8 mouse cellular contexts compared by ENCODE assay signal in the genomic region with DNA sequence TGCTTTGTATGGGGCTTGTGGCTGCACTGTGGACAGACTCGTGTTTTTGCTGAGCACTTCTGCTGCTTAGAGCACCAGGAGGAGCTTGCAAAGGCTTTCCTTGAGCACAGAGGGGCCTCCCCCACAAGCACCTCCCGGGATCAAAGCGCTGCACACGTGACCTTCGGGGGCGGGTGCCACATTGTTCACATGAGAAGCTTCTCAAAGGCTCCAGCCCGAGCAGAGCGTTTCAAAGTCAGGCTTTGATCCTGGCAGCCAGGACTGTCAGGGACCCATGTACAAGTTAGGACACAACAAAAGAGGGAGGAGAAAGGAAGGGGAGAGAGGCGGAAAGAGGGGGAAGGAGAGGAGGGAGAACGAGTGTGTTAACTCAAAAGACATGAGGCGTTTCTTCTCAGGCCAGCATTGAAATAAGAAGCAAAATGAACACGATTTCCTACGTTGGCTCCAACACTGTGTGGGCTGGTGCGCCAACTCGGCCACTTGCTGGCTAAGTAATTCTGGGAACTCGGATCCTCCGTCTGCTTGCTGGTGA. TPM values are rescaled to one million over a fixed set of nuclear protein-coding genes. Genes with fewer than 3 reads are reported as not detected.
DNase-seq lines count a peak whose midpoint lies in the region; ATAC-seq and TF ChIP-seq lines count a peak whose summit lies in the region.

No protein-coding gene starts in this region.

- TF ChIP-seq CTCF in spleen, adult 2 months (IDR thresholded peaks at IDR 0.05; ENCODE audit: extremely low read depth, insufficient read depth, insufficient read length, insufficient replicate concordance) = no peak

- H3K27me3 ChIP-seq in spleen, adult 2 months (ENCODE audit: control insufficient read depth, insufficient read depth, low read length) = no peaks in the 10 kb centered on the region
- H3K27me3 ChIP-seq in embryonic facial prominence, embryonic 13.5 days = no peaks in the 10 kb centered on the region
- no peaks in the 10 kb centered on the region for H3K27me3 ChIP-seq in heart, embryonic 16.5 days (ENCODE audit: control insufficient read depth, insufficient read depth, low read length)
- H3K27me3 ChIP-seq in liver, embryonic 13.5 days = no peaks in the 10 kb centered on the region
- no peaks in the 10 kb centered on the region for H3K27me3 ChIP-seq in neural tube, embryonic 15.5 days (replicated peaks)

- DNase-seq in spleen, adult 2 months (ENCODE audit: low read depth in 1 of 2, low spot score in 2 of 2) = peak; percentile 5 to 25
- DNase-seq in spleen, adult 18-20 months = no peak
- peak; percentile 24 to 27 for DNase-seq in kidney, postnatal 36 days
- DNase-seq in liver, embryonic 13.5 days = no peak
- peak; percentile 89 for DNase-seq in thymus, postnatal 25 days

- peak overlapping the region; percentile 53 for H3K4me2 ChIP-seq in embryonic facial prominence, embryonic 13.5 days
- H3K4me2 ChIP-seq in heart, embryonic 16.5 days (ENCODE audit: low read depth, low read length) = peak overlapping the region; percentile 62
- H3K4me2 ChIP-seq in liver, embryonic 13.5 days = peak overlapping the region; percentile 24; the same call in 1 of the 2 replicates
- H3K4me2 ChIP-seq in neural tube, embryonic 15.5 days = peak overlapping the region; percentile 44

- H3K4me1 ChIP-seq in spleen, adult 2 months (ENCODE audit: control insufficient read depth, insufficient read depth, insufficient read length) = no peaks in the 10 kb centered on the region; the same call in 1 of the 2 replicates
- H3K4me1 ChIP-seq in embryonic facial prominence, embryonic 13.5 days = peaks cover 31% of the 10 kb centered on the region
- H3K4me1 ChIP-seq in heart, embryonic 16.5 days (ENCODE audit: control insufficient read depth, insufficient read depth, low read length) = peaks cover 11% of the 10 kb centered on the region
- H3K4me1 ChIP-seq in liver, embryonic 13.5 days (replicated peaks) = no peaks in the 10 kb centered on the region
- H3K4me1 ChIP-seq in neural tube, embryonic 15.5 days = peaks cover 9% of the 10 kb centered on the region

- peak overlapping the region; percentile 57; the same call in 1 of the 2 replicates for H3K9ac ChIP-seq in embryonic facial prominence, embryonic 13.5 days
- peak overlapping the region; percentile 15 for H3K9ac ChIP-seq in heart, embryonic 16.5 days (ENCODE audit: low read length)
- no peak overlapping the region for H3K9ac ChIP-seq in liver, embryonic 13.5 days
- no peak overlapping the region for H3K9ac ChIP-seq in neural tube, embryonic 15.5 days (replicated peaks)

- H3K9me3 ChIP-seq in embryonic facial prominence, embryonic 13.5 days = no peaks in the 10 kb centered on the region
- H3K9me3 ChIP-seq in heart, embryonic 16.5 days (replicated peaks; ENCODE audit: control insufficient read depth, low read length) = no peaks in the 10 kb centered on the region
- H3K9me3 ChIP-seq in liver, embryonic 13.5 days (replicated peaks) = no peaks in the 10 kb centered on the region
- H3K9me3 ChIP-seq in neural tube, embryonic 15.5 days (replicated peaks) = no peaks in the 10 kb centered on the region

- 19% methylated on average over 17 of the region's 17 CpGs for WGBS in spleen, adult 2 months
- WGBS in embryonic facial prominence, embryonic 13.5 days = 2% methylated on average over 17 of the region's 17 CpGs
- 2% methylated on average over 17 of the region's 17 CpGs for WGBS in heart, embryonic 16.5 days
- 9% methylated on average over 17 of the region's 17 CpGs for WGBS in liver, embryonic 13.5 days (ENCODE audit: insufficient replicate concordance)
- WGBS in neural tube, embryonic 15.5 days = under 1% methylated on average over 17 of the region's 17 CpGs

- H3K36me3 ChIP-seq in spleen, adult 2 months (ENCODE audit: control insufficient read depth, insufficient read depth, low read length) = no peaks in the 10 kb centered on the region
- no peaks in the 10 kb centered on the region for H3K36me3 ChIP-seq in embryonic facial prominence, embryonic 13.5 days
- H3K36me3 ChIP-seq in heart, embryonic 16.5 days (ENCODE audit: control insufficient read depth, insufficient read depth) = no peaks in the 10 kb centered on the region
- H3K36me3 ChIP-seq in liver, embryonic 13.5 days = no peaks in the 10 kb centered on the region
- no peaks in the 10 kb centered on the region for H3K36me3 ChIP-seq in neural tube, embryonic 15.5 days

- peak; percentile 75 for ATAC-seq in embryonic facial prominence, embryonic 13.5 days (ENCODE audit: insufficient number of reproducible peaks, insufficient read depth, low FRiP score, low TSS enrichment, low read depth)
- peak; percentile 87 for ATAC-seq in heart, embryonic 16.5 days (replicated peaks; ENCODE audit: extremely low read depth, insufficient read depth, low FRiP score)
- ATAC-seq in liver, embryonic 13.5 days (ENCODE audit: low read depth) = no peak
- 0 out of 2 replicates have a peak, but pooled peaks have one; percentile 65 for ATAC-seq in neural tube, embryonic 15.5 days (ENCODE audit: low FRiP score)

- H3K4me3 ChIP-seq in spleen, adult 2 months (ENCODE audit: extremely low read depth, insufficient read depth, insufficient read length) = no peak overlapping the region
- H3K4me3 ChIP-seq in embryonic facial prominence, embryonic 13.5 days = peak overlapping the region; percentile 22
- H3K4me3 ChIP-seq in heart, embryonic 16.5 days (ENCODE audit: low read length) = peak overlapping the region; percentile 37
- H3K4me3 ChIP-seq in liver, embryonic 13.5 days (replicated peaks) = no peak overlapping the region
- peak overlapping the region; percentile 3; the same call in 1 of the 2 replicates for H3K4me3 ChIP-seq in neural tube, embryonic 15.5 days (replicated peaks)

- no peak overlapping the region for H3K27ac ChIP-seq in spleen, adult 2 months (ENCODE audit: insufficient read depth, low read length)
- peak overlapping the region; percentile 65 for H3K27ac ChIP-seq in embryonic facial prominence, embryonic 13.5 days
- peak overlapping the region; percentile 60 for H3K27ac ChIP-seq in heart, embryonic 16.5 days (ENCODE audit: low read length)
- H3K27ac ChIP-seq in liver, embryonic 13.5 days = no peak overlapping the region
- 0 out of 2 replicates have a peak overlapping the region, but pooled peaks have one; percentile 35 for H3K27ac ChIP-seq in neural tube, embryonic 15.5 days (replicated peaks)

- TF ChIP-seq POLR2A in spleen, adult 2 months (IDR thresholded peaks at IDR 0.05; ENCODE audit: low read depth, low read length) = no peak

RNA-seq across cellular contexts. Expression of a gene that starts 33.8 kb away (rescaled TPM):
- polyA plus RNA-seq in spleen, adult 2 months (2012; rRNA removed) = 1.2 and 1.9 TPM in 2 replicates
- polyA plus RNA-seq in embryonic facial prominence, embryonic 13.5 days (2015; fragmentation: Nextera tagmentation; extraction: Ambion mirVana) = 81.8 and 95.3 TPM in 2 replicates
- polyA plus RNA-seq in heart, embryonic 16.5 days (2015; fragmentation: Nextera tagmentation; extraction: Ambion mirVana) = 14.7 and 17.7 TPM in 2 replicates
- polyA plus RNA-seq in liver, embryonic 13.5 days (2015; fragmentation: Nextera tagmentation; extraction: Ambion mirVana) = 4.9 and 6.4 TPM in 2 replicates
- polyA plus RNA-seq in neural tube, embryonic 15.5 days (2015; fragmentation: Nextera tagmentation; extraction: Ambion mirVana) = 28.8 and 30.3 TPM in 2 replicates

Comparison
In these comparisons a context has a peak if more than half of its experiments do, and no peak if none do; other contexts are left out.
1. DNase-seq: peak in spleen, adult 2 months (2 of 2), kidney, postnatal 36 days (2 of 2) and thymus, postnatal 25 days (single experiment); none in spleen, adult 18-20 months (0 of 2) and liver, embryonic 13.5 days (single experiment).
2. H3K27ac ChIP-seq: peak in embryonic facial prominence, embryonic 13.5 days (single experiment), heart, embryonic 16.5 days (single experiment) and neural tube, embryonic 15.5 days (single experiment); none in spleen, adult 2 months (single experiment) and liver, embryonic 13.5 days (single experiment).
3. H3K4me3 ChIP-seq: peak in embryonic facial prominence, embryonic 13.5 days (single experiment), heart, embryonic 16.5 days (single experiment) and neural tube, embryonic 15.5 days (single experiment); none in spleen, adult 2 months (single experiment) and liver, embryonic 13.5 days (single experiment).
4. H3K9ac ChIP-seq: peak in embryonic facial prominence, embryonic 13.5 days (single experiment) and heart, embryonic 16.5 days (single experiment); none in liver, embryonic 13.5 days (single experiment) and neural tube, embryonic 15.5 days (single experiment).
5. Peak in every context shown above with its lines, with median percentiles within 50 percentile points of each other: H3K4me2 ChIP-seq.